Mouse (Mus musculus): ENCODE measurements around the gene Tmem266.

Tmem266 gene

GRCm38 (mm10) chr9:55451426-55451825 is 124.7 kb downstream of the Tmem266 start:
- no peak for DNase-seq (ENCODE audit: low spot score in 2 of 2)

DNA sequence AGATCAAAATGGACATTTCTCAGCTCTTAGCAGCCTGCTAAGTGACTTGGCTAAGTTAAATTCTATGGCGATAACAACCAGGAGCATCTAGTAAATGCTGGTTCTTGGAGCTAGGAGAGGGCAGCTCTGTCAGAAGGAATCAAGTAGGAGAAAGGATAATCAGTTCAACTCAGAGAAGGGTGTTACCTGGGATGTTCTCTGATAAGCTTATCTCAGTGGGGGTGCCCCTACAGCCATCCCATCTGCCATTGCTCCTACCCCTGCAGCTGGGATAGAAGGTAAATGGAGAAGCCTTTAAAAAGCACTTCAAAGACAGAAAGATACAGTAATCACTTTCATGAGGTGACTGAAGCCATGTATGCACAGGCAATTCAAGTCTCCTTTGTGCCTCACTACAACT is 126.2 kb downstream of the Tmem266 start:
- DNase-seq (ENCODE audit: low spot score in 2 of 2): no peak

- no peak for DNase-seq (ENCODE audit: low spot score in 2 of 2)
These were observed 126.7 kb downstream of the Tmem266 start for GRCm38 (mm10) chr9:55453366-55453765.

- no peak for DNase-seq (ENCODE audit: low spot score in 2 of 2)
These were observed 141.7 kb downstream of the Tmem266 start for GRCm38 (mm10) chr9:55468397-55468796.

DNA sequence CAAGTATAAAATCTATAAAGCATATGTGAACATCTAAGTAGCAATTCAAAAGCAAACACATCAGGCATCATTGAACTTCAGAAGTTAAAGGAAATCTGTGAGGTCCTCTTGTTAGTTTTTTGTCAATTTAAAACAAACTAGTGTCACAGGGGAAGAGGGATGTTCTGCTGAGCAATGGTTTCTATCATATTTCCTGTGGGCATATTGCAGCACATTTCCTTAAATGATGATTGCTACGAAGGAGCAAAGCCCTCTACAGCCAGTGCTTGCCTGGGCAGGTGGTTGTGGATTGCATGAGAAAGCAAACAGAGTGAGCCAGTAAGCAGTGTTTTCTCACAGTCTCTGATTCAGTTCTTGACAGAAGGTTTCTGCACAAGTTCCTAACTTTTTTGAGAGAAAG is 149.4 kb downstream of the Tmem266 start:
- DNase-seq (ENCODE audit: low spot score in 2 of 2): no peak

DNA sequence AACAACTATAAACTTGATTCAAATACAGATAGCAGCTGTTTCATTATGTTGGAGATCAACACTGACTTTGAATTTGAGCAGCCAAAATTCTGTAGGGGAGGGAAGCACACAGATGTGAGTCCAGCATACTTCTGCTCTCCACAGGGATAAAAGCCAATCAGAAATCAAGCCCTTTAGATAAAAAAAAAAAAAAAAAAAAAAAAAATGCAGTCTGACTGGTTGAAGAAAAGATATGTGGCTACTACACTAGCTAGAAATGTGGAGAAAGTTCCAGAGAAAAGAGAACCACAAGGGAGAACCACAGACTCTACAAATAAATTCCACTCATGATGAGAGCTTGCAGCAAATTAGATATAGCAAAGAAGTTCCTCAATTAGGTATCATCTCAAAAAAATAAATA is 152.0 kb downstream of the Tmem266 start:
- no peak for DNase-seq (ENCODE audit: low spot score in 2 of 2)

DNA sequence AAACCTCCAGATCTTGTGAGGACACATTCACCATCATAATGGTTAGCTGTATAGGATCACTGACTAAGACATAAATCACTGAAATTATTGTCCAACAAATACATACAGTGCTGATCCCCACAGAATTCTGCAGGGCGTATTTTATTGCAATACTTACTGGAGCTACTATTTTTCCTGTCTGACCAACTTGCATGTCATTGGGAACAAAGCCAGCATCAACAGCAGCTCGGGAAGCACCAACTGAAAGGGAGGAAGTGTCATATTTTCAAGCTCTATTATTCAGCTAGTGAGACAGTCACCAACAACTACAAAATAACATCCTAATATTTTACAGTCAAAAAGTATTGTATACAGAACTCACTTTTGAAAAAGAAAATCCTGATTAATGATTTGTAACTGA is 155.4 kb downstream of the Tmem266 start:
- no peak for DNase-seq (ENCODE audit: low spot score in 2 of 2)

All from frontal cortex, postnatal 25 days (tissue).